Mouse (Mus musculus): Measurements from ENCODE around the gene Papss1. TPM values are rescaled to one million over a fixed set of nuclear protein-coding genes. Genes with fewer than 3 reads are reported as not detected.

The Papss1 gene
- polyA plus RNA-seq, 1 experiment from 2014 or later, result 97.0 TPM

- H3K9me3 ChIP-seq, result no peaks in the 10 kb centered on the region
- H3K9ac ChIP-seq, result no peak overlapping the region
- WGBS, result 83% methylated on average over 15 of the region's 15 CpGs
- H3K4me2 ChIP-seq (replicated peaks), result no peak overlapping the region
- H3K4me3 ChIP-seq, result no peak overlapping the region
- no peak; the same call in 1 of the 2 replicates for ATAC-seq (ENCODE audit: low FRiP score, low read depth)
- peaks cover 21% of the 10 kb centered on the region; the same call in 1 of the 2 replicates for H3K36me3 ChIP-seq
- H3K4me1 ChIP-seq, result no peaks in the 10 kb centered on the region
- H3K27ac ChIP-seq, result no peak overlapping the region
- H3K27me3 ChIP-seq (replicated peaks), result no peaks in the 10 kb centered on the region
Measured at GRCm38 (mm10) chr3:131593143-131593798, 28.7 kb downstream of the Papss1 start.

- 98% methylated on average over 11 of the region's 11 CpGs for WGBS
Measured at GRCm38 (mm10) chr3:131594361-131594760, 29.8 kb downstream of the Papss1 start.

GRCm38 (mm10) chr3:131595546-131596245 lies 31.1 kb downstream of the Papss1 start:
- ATAC-seq (ENCODE audit: low FRiP score, low read depth), result no peak
- no peaks in the 10 kb centered on the region for H3K9me3 ChIP-seq
- no peaks in the 10 kb centered on the region for H3K4me1 ChIP-seq
- no peak overlapping the region for H3K4me3 ChIP-seq
- no peaks in the 10 kb centered on the region for H3K27me3 ChIP-seq (replicated peaks)
- H3K4me2 ChIP-seq (replicated peaks), result no peak overlapping the region
- WGBS, result 91% methylated on average over 14 of the region's 14 CpGs
- peaks cover 10% of the 10 kb centered on the region for H3K36me3 ChIP-seq
- no peak overlapping the region for H3K27ac ChIP-seq
- H3K9ac ChIP-seq, result no peak overlapping the region

More at GRCm38 (mm10) chr3:131594361-131594760, 29.8 kb downstream of the Papss1 start:
- Histone ChIP-seq H3K27me3 (replicated peaks) (no peaks in the 10 kb centered on the region), H3K27ac (no peak overlapping the region), H3K4me3 (no peak overlapping the region), H3K9ac (no peak overlapping the region), H3K9me3 (no peaks in the 10 kb centered on the region), H3K36me3 (peaks cover 17% of the 10 kb centered on the region; the same call in 1 of the 2 replicates), H3K4me2 (replicated peaks) (no peak overlapping the region), H3K4me1 (no peaks in the 10 kb centered on the region)
- no peak for ATAC-seq (ENCODE audit: low FRiP score, low read depth)

GRCm38 (mm10) chr3:131600726-131601125 lies 36.2 kb downstream of the Papss1 start:
- H3K9me3 ChIP-seq, result no peaks in the 10 kb centered on the region
- no peak overlapping the region for H3K4me3 ChIP-seq
- no peak overlapping the region for H3K27ac ChIP-seq
- WGBS, result 96% methylated on average over 11 of the region's 11 CpGs
- ATAC-seq (ENCODE audit: low FRiP score, low read depth), result no peak
- H3K27me3 ChIP-seq (replicated peaks), result no peaks in the 10 kb centered on the region
- peaks cover 13% of the 10 kb centered on the region for H3K36me3 ChIP-seq
- H3K9ac ChIP-seq, result no peak overlapping the region
- no peak overlapping the region for H3K4me2 ChIP-seq (replicated peaks)
- H3K4me1 ChIP-seq, result peaks cover 3% of the 10 kb centered on the region; the same call in 1 of the 2 replicates

- Histone ChIP-seq H3K9me3 (no peaks in the 10 kb centered on the region), H3K9ac (no peak overlapping the region), H3K27ac (no peak overlapping the region), H3K4me2 (replicated peaks) (no peak overlapping the region), H3K4me3 (no peak overlapping the region), H3K4me1 (peaks cover 3% of the 10 kb centered on the region; the same call in 1 of the 2 replicates), H3K36me3 (peaks cover 19% of the 10 kb centered on the region), H3K27me3 (replicated peaks) (no peaks in the 10 kb centered on the region)
- no peak for ATAC-seq (ENCODE audit: low FRiP score, low read depth)
- WGBS, result 95% methylated on average over 1 of the region's 1 CpGs
Measured at GRCm38 (mm10) chr3:131601366-131601765, 36.8 kb downstream of the Papss1 start.

- no peaks in the 10 kb centered on the region for H3K27me3 ChIP-seq (replicated peaks)
- peaks cover 3% of the 10 kb centered on the region; the same call in 1 of the 2 replicates for H3K4me1 ChIP-seq
- peaks cover 31% of the 10 kb centered on the region for H3K36me3 ChIP-seq
- ATAC-seq (ENCODE audit: low FRiP score, low read depth), result 0 out of 2 replicates have a peak, but pooled peaks have one; percentile 52
- no peaks in the 10 kb centered on the region for H3K9me3 ChIP-seq
- H3K9ac ChIP-seq, result no peak overlapping the region
- H3K27ac ChIP-seq, result no peak overlapping the region
- no peak overlapping the region for H3K4me3 ChIP-seq
- 45% methylated on average over 4 of the region's 4 CpGs for WGBS
- no peak overlapping the region for H3K4me2 ChIP-seq (replicated peaks)
Measured at GRCm38 (mm10) chr3:131602995-131603414, 38.4 kb downstream of the Papss1 start.

GRCm38 (mm10) chr3:131608112-131608511 lies 43.5 kb downstream of the Papss1 start:
- no peak overlapping the region for H3K27ac ChIP-seq
- no peak for ATAC-seq (ENCODE audit: low FRiP score, low read depth)
- H3K4me1 ChIP-seq, result no peaks in the 10 kb centered on the region
- no peaks in the 10 kb centered on the region for H3K27me3 ChIP-seq (replicated peaks)
- H3K4me2 ChIP-seq (replicated peaks), result no peak overlapping the region
- no peak overlapping the region for H3K4me3 ChIP-seq
- no peaks in the 10 kb centered on the region for H3K9me3 ChIP-seq
- no peak overlapping the region for H3K9ac ChIP-seq
- H3K36me3 ChIP-seq, result peaks cover 54% of the 10 kb centered on the region
- 92% methylated on average over 6 of the region's 6 CpGs for WGBS

- Histone ChIP-seq H3K4me2 (replicated peaks) (no peak overlapping the region), H3K27me3 (replicated peaks) (no peaks in the 10 kb centered on the region), H3K9me3 (no peaks in the 10 kb centered on the region), H3K27ac (no peak overlapping the region), H3K4me3 (no peak overlapping the region), H3K9ac (no peak overlapping the region), H3K36me3 (peaks cover 60% of the 10 kb centered on the region), H3K4me1 (no peaks in the 10 kb centered on the region)
- 91% methylated on average over 4 of the region's 4 CpGs for WGBS
- ATAC-seq (ENCODE audit: low FRiP score, low read depth), result no peak
Measured at GRCm38 (mm10) chr3:131609651-131610050, 45.1 kb downstream of the Papss1 start.

- ATAC-seq (ENCODE audit: low FRiP score, low read depth), result no peak
- H3K9ac ChIP-seq, result no peak overlapping the region
- H3K27ac ChIP-seq, result no peak overlapping the region
- H3K4me1 ChIP-seq, result no peaks in the 10 kb centered on the region
- WGBS, result 94% methylated on average over 6 of the region's 6 CpGs
- H3K9me3 ChIP-seq, result no peaks in the 10 kb centered on the region
- no peak overlapping the region for H3K4me2 ChIP-seq (replicated peaks)
- H3K4me3 ChIP-seq, result no peak overlapping the region
- no peaks in the 10 kb centered on the region for H3K27me3 ChIP-seq (replicated peaks)
- H3K36me3 ChIP-seq, result peaks cover 57% of the 10 kb centered on the region
Measured at GRCm38 (mm10) chr3:131610595-131610994, 46.0 kb downstream of the Papss1 start.

- H3K9me3 ChIP-seq, result no peaks in the 10 kb centered on the region
- no peak overlapping the region for H3K9ac ChIP-seq
- no peaks in the 10 kb centered on the region for H3K27me3 ChIP-seq (replicated peaks)
- H3K4me3 ChIP-seq, result no peak overlapping the region
- H3K36me3 ChIP-seq, result peaks cover 40% of the 10 kb centered on the region
- no peak for ATAC-seq (ENCODE audit: low FRiP score, low read depth)
- WGBS, result 80% methylated on average over 5 of the region's 5 CpGs
- H3K27ac ChIP-seq, result no peak overlapping the region
- H3K4me2 ChIP-seq (replicated peaks), result no peak overlapping the region
- H3K4me1 ChIP-seq, result no peaks in the 10 kb centered on the region
Measured at GRCm38 (mm10) chr3:131612847-131613246, 48.3 kb downstream of the Papss1 start.

- no peak overlapping the region for H3K4me2 ChIP-seq (replicated peaks)
- peaks cover 39% of the 10 kb centered on the region for H3K36me3 ChIP-seq
- ATAC-seq (ENCODE audit: low FRiP score, low read depth), result no peak
- no peaks in the 10 kb centered on the region for H3K9me3 ChIP-seq
- H3K27me3 ChIP-seq (replicated peaks), result no peaks in the 10 kb centered on the region
- H3K9ac ChIP-seq, result no peak overlapping the region
- WGBS, result 48% methylated on average over 8 of the region's 8 CpGs
- no peak overlapping the region for H3K4me3 ChIP-seq
- no peak overlapping the region for H3K27ac ChIP-seq
- no peaks in the 10 kb centered on the region for H3K4me1 ChIP-seq
Measured at GRCm38 (mm10) chr3:131614056-131614455, 49.5 kb downstream of the Papss1 start.

- Histone ChIP-seq H3K4me1 (no peaks in the 10 kb centered on the region), H3K9me3 (no peaks in the 10 kb centered on the region), H3K27me3 (replicated peaks) (no peaks in the 10 kb centered on the region), H3K9ac (no peak overlapping the region), H3K36me3 (peaks cover 15% of the 10 kb centered on the region), H3K4me3 (no peak overlapping the region), H3K4me2 (replicated peaks) (no peak overlapping the region), H3K27ac (no peak overlapping the region)
- WGBS, result 91% methylated on average over 18 of the region's 18 CpGs
- no peak for ATAC-seq (ENCODE audit: low FRiP score, low read depth)
Measured at GRCm38 (mm10) chr3:131618580-131619338, 54.2 kb downstream of the Papss1 start.
